Mouse (Mus musculus): ENCODE measurements at regions not wholly inside any gene's neighbourhood (a gene's known extent, or its start where the extent isn't known, plus 50 kb on each side); places are given as distances from the start of the nearest gene placed in this dataset.

GRCm38 (mm10) chr10:100152821-100153220 is 137.4 kb downstream of the Kitl start:
- no peak for DNase-seq

GRCm38 (mm10) chr10:100153311-100153710 is 137.9 kb downstream of the Kitl start:
- DNase-seq, result no peak

- no peak for DNase-seq
Measured at GRCm38 (mm10) chr10:100155566-100155965, 140.1 kb downstream of the Kitl start.

- no peak for DNase-seq
Measured at GRCm38 (mm10) chr10:100159843-100160531, 144.6 kb downstream of the Kitl start.

GRCm38 (mm10) chr10:100160532-100160852 is 145.1 kb downstream of the Kitl start:
- no peak for DNase-seq

GRCm38 (mm10) chr10:100161117-100161516 is 145.7 kb downstream of the Kitl start:
- DNase-seq, result peak; percentile 23

GRCm38 (mm10) chr10:100164526-100164925 is 149.1 kb downstream of the Kitl start:
- no peak for DNase-seq

- peak; percentile 25 for DNase-seq
Measured at GRCm38 (mm10) chr10:100170836-100171235, 155.4 kb downstream of the Kitl start.

- no peak for DNase-seq
Measured at GRCm38 (mm10) chr10:100197673-100198072, 137.8 kb upstream of the Gm4301 start.

- no peak for DNase-seq
Measured at GRCm38 (mm10) chr10:100199090-100199690, 136.3 kb upstream of the Gm4301 start.

GRCm38 (mm10) chr10:100200431-100200830 is 135.0 kb upstream of the Gm4301 start:
- no peak for DNase-seq

GRCm38 (mm10) chr10:100206617-100207530 is 128.6 kb upstream of the Gm4301 start:
- DNase-seq, result no peak

GRCm38 (mm10) chr10:100210684-100211083 is 124.8 kb upstream of the Gm4301 start:
- DNase-seq, result no peak

- no peak for DNase-seq
Measured at GRCm38 (mm10) chr10:100224459-100225097, 110.9 kb upstream of the Gm4301 start.

- no peak for DNase-seq
Measured at GRCm38 (mm10) chr10:100259235-100259900, 76.1 kb upstream of the Gm4301 start.

- no peak for DNase-seq
Measured at GRCm38 (mm10) chr10:100263447-100263846, 72.0 kb upstream of the Gm4301 start.

GRCm38 (mm10) chr10:100264066-100264465 is 71.4 kb upstream of the Gm4301 start:
- no peak for DNase-seq

GRCm38 (mm10) chr10:100282471-100282870 is 53.0 kb upstream of the Gm4301 start:
- DNase-seq, result no peak

Data from adrenal gland, postnatal 14 days (tissue).